Mouse (Mus musculus) hindbrain, embryonic 15.5 days (tissue): ENCODE data around the gene Mapk1ip1. TPM values are rescaled to one million over a fixed set of nuclear protein-coding genes. Genes with fewer than 3 reads are reported as not detected.

Source experiments
- ATAC-seq: fragments of 200-750 bp; cut with Nextera tagmentation; 2 replicates; pipeline ENCODE4 v1.8.0; 2017; ENCODE audit warnings: low read depth, moderate number of reproducible peaks, moderate TSS enrichment; ENCODE audit not compliant: low FRiP score
- H3K27ac ChIP-seq: fragments of 300-500 bp; sonication (generic); replicated peaks from 2 replicates; pipeline ENCODE4 v1.5.1; 2015; ENCODE audit warnings: mild to moderate bottlenecking, inconsistent platforms
- H3K27me3 ChIP-seq: fragments of 300-500 bp; sonication (generic); 2 replicates; pipeline ENCODE4 v1.6.1; 2015; ENCODE audit warnings: control low read depth, inconsistent platforms
- H3K36me3 ChIP-seq: fragments of 300-500 bp; sonication (generic); 2 replicates; pipeline ENCODE4 v1.6.1; 2015; ENCODE audit warnings: control low read depth, inconsistent platforms
- H3K4me1 ChIP-seq: fragments of 300-500 bp; sonication (generic); replicated peaks from 2 replicates; pipeline ENCODE4 v1.6.1; 2015; ENCODE audit warnings: control low read depth, inconsistent platforms
- H3K4me2 ChIP-seq: fragments of 300-500 bp; sonication (generic); 2 replicates; pipeline ENCODE4 v1.6.1; 2015; ENCODE audit warnings: moderate library complexity, mild to moderate bottlenecking, inconsistent platforms
- H3K4me3 ChIP-seq: fragments of 300-500 bp; sonication (generic); 2 replicates; pipeline ENCODE4 v1.5.1; 2015; ENCODE audit warnings: mild to moderate bottlenecking, inconsistent platforms
- H3K9ac ChIP-seq: fragments of 300-500 bp; sonication (generic); 2 replicates; pipeline ENCODE4 v1.6.1; 2015; ENCODE audit warnings: inconsistent platforms
- H3K9me3 ChIP-seq: fragments of 300-500 bp; sonication (generic); 2 replicates; pipeline ENCODE4 v1.6.1; 2016; ENCODE audit warnings: control low read depth, inconsistent platforms
- WGBS: fragments of 180-500 bp; shearing (Covaris S2); methylation state at CpG from one replicate; pipeline ENCODE4 v1.1.7; 2015; 5-methylcytosine and 5-hydroxymethylcytosine counted together
- polyA plus RNA-seq: library from polyadenylated mRNA; unstranded; fragments of >200 nt; fragmentation: Nextera tagmentation; extraction: Ambion mirVana; gene quantifications from 2 replicates; pipeline ENCODE4 v1.2.1, GENCODE M21; 2015

Gene Mapk1ip1
- polyA plus RNA-seq, 1 experiment from 2014 or later = 33.6 TPM

DNA sequence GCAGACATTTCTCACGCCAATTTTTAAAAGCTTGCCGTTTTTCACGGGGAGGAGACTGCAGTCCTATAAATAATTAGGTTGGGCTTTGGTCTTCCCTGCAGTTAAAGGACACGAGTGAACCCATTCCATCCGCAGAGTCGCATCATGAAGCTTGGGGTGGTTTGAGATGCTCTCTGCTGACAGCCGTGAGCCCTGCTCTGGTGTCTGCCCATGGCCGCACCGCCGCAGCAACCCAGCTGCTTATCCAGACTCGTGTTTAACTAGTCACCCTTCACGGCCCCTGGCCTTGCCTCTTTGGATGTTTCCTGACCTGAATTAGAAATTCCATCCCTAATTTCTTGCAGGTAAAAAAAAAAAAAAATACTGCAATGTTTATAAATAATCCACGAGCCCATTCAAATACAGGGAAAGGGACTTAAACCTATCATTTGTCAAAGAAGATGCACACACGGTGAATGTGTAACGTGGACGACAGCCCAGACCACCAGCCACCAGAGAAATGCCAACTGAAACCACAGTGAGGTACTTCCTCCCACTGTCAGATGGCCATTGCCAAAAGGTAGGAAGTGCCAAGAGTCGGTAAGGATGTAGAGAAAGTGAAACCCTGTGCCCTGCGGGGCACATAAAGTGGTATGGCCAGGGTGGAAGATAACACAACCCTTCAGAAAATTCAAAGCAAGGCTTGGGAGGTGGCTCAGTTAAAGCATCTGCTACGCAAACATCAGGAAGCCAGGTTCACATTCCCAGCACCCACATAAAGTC lies 20.9 kb downstream of the Mapk1ip1 start:
- Histone ChIP-seq H3K9me3 (no peaks in the 10 kb centered on the region), H3K27me3 (0 out of 2 replicates have a peak, but pooled peaks cover 5% of the 10 kb centered on the region), H3K4me2 (no peak overlapping the region), H3K4me1 (no peaks in the 10 kb centered on the region), H3K36me3 (no peaks in the 10 kb centered on the region), H3K9ac (no peak overlapping the region), H3K4me3 (no peak overlapping the region), H3K27ac (no peak overlapping the region)
- ATAC-seq = no peak
- 86% methylated on average over 19 of the region's 19 CpGs for WGBS

DNA sequence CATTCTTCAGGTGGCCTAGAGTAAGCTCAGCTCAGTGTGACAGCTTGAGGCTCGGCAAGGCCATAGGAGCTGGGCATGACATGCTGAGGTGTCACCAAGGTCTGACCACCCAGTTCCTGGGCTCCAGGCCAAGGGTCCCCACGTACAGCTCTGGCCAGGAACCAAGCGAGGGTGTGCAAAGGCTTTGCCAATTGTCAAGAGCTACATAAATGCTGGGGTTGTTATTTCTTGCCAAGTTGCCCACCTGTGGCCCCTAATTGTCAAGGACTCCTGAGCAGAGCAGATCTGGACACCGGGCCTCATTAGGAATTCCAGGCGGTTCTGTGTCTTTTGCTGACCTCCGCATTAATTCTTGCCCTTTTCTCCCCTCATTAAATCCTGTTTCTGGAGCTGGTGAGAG lies 21.6 kb downstream of the Mapk1ip1 start:
- no peak overlapping the region for H3K4me3 ChIP-seq
- no peak overlapping the region for H3K27ac ChIP-seq
- no peak for ATAC-seq
- 66% methylated on average over 6 of the region's 6 CpGs for WGBS
- no peak overlapping the region for H3K9ac ChIP-seq
- no peaks in the 10 kb centered on the region for H3K4me1 ChIP-seq
- H3K4me2 ChIP-seq = no peak overlapping the region
- no peaks in the 10 kb centered on the region for H3K36me3 ChIP-seq
- H3K27me3 ChIP-seq = 0 out of 2 replicates have a peak, but pooled peaks cover 5% of the 10 kb centered on the region
- no peaks in the 10 kb centered on the region for H3K9me3 ChIP-seq

DNA sequence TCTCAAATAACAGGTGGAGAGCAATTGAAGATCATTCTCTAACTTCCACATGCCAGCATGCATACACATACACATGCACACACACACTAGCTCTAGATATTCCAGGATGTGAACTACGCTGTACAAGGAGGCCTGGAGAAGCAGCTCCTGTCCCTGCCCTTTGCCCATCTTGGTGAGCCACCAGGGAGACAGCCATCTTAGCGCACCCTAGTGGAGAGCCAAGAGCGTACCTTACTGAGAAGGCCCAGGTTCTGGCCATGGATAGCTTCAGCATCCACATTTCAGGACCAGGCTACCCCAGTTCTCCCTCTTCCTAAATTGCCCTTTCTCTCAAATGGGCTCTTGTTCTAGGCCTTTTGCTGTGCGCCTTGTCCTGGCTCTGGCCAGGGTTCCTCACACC lies 27.8 kb downstream of the Mapk1ip1 start:
- WGBS = 72% methylated on average over 4 of the region's 4 CpGs
- Histone ChIP-seq H3K9ac (no peak overlapping the region), H3K27ac (no peak overlapping the region), H3K4me2 (no peak overlapping the region), H3K4me3 (no peak overlapping the region), H3K4me1 (peaks cover 9% of the 10 kb centered on the region), H3K27me3 (0 out of 2 replicates have a peak, but pooled peaks cover 3% of the 10 kb centered on the region), H3K9me3 (no peaks in the 10 kb centered on the region), H3K36me3 (no peaks in the 10 kb centered on the region)
- no peak for ATAC-seq

DNA sequence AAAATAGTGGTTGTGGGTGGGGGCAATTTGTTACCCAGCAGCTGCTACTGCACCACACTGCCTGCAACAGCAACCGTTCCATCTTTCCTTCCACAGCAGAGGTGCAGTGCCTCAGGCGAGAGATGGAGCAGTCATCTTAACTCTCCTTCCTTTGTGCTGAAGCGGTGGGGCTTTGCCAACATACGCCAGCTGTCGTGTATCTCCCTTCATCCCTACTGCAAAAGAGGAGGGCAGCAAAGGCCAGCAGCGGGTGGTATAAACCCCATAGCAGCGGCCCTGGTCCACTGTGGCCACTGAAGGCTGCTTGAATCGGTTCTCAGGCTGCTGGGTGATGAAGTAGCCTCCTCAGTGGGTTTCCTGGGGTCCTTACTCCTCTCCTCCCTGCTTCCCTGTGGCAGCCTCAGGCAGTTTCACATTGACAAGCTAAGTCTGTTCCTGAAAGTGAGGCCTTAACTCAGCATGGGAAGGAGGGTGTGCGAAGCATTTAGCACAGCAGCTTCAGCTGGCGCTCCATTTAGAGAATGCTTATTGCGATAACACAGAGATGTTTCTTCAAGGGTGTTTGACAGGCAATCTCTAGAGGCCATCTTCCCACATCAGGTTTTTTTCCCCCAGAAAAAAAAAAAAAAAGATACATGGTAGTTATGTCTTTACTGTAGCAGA lies 32.7 kb downstream of the Mapk1ip1 start:
- 0 out of 2 replicates have a peak, but pooled peaks cover 3% of the 10 kb centered on the region for H3K27me3 ChIP-seq
- peaks cover 14% of the 10 kb centered on the region for H3K4me1 ChIP-seq
- peak; percentile 45; the same call in 1 of the 2 replicates for ATAC-seq
- H3K9ac ChIP-seq = no peak overlapping the region
- no peaks in the 10 kb centered on the region for H3K36me3 ChIP-seq
- H3K9me3 ChIP-seq = no peaks in the 10 kb centered on the region
- H3K4me3 ChIP-seq = no peak overlapping the region
- 53% methylated on average over 11 of the region's 11 CpGs for WGBS
- peak overlapping the region; percentile 68 for H3K27ac ChIP-seq
- no peak overlapping the region for H3K4me2 ChIP-seq

DNA sequence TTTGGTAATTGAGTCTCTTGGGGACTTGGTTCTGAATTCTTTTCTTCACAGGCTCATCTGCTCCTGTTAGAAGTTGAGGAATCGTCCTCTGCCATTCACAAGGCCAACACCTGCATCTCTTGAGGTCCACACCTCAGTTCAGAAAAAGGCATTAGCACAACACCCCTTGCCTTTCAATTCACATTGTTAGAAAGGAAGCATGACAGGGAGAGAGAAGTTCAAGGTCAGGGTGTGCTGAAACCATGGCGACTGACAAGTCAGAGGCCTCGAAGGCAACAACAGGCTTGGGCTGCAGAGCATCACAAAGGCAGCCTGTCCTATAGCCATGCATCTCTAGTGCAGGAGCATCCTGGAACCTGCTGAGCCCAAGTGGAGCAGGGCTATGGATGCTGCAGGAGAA lies 38.9 kb downstream of the Mapk1ip1 start:
- Histone ChIP-seq H3K4me2 (no peak overlapping the region), H3K4me1 (no peaks in the 10 kb centered on the region), H3K9ac (no peak overlapping the region), H3K36me3 (no peaks in the 10 kb centered on the region), H3K27ac (no peak overlapping the region), H3K4me3 (no peak overlapping the region), H3K27me3 (no peaks in the 10 kb centered on the region), H3K9me3 (peaks cover 3% of the 10 kb centered on the region; the same call in 1 of the 2 replicates)
- ATAC-seq = no peak
- WGBS = 88% methylated on average over 3 of the region's 3 CpGs

DNA sequence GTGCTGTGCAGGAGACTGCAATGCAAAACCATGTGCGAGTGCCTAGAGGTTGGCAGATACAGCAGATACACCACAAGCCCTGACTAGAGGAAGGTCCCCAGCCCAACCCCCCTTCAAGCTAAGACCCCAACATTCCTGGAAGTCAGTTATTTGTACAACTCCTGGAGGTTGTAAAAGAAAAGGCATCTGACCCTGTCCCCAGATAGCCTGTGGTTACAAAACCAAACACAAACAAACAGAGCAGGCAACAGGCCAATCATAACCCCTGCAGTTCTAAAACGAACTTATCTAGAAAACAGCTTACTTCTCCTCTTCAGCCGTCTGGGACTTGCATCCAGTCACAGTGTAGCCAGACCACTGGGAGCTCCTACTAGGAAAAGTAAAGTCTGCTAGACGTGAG lies 42.7 kb downstream of the Mapk1ip1 start:
- H3K36me3 ChIP-seq = no peaks in the 10 kb centered on the region
- no peaks in the 10 kb centered on the region for H3K27me3 ChIP-seq
- no peak overlapping the region for H3K4me3 ChIP-seq
- H3K9ac ChIP-seq = no peak overlapping the region
- WGBS = 53% methylated on average over 4 of the region's 4 CpGs
- H3K4me2 ChIP-seq = no peak overlapping the region
- H3K27ac ChIP-seq = no peak overlapping the region
- H3K4me1 ChIP-seq = no peaks in the 10 kb centered on the region
- peaks cover 3% of the 10 kb centered on the region; the same call in 1 of the 2 replicates for H3K9me3 ChIP-seq
- ATAC-seq = no peak

DNA sequence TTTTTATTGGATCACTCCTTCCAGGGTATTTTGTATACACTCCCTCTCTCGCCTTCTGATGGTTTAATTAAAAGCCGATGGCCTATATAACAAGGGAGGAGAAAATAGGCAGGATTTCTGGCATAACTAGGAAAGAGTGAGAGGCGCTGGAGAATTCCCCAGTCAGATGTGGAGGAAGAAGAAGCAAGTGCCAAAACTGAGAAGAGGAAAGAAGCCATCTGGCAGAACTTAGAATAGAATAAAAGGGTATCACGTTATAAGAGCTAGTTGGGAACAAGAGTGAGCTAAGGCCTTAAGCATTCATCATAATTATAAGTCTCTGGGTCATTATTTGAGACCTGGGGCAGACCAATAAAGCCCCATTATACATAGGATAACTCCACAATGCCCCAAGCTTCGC lies 58.0 kb downstream of the Mapk1ip1 start:
- no peaks in the 10 kb centered on the region for H3K9me3 ChIP-seq
- no peaks in the 10 kb centered on the region for H3K36me3 ChIP-seq
- H3K27me3 ChIP-seq = no peaks in the 10 kb centered on the region
- no peak overlapping the region for H3K4me2 ChIP-seq
- 77% methylated on average over 5 of the region's 5 CpGs for WGBS
- no peak overlapping the region for H3K9ac ChIP-seq
- no peaks in the 10 kb centered on the region for H3K4me1 ChIP-seq
- ATAC-seq = no peak
- H3K4me3 ChIP-seq = no peak overlapping the region
- no peak overlapping the region for H3K27ac ChIP-seq

Other genes starting within 250 kb of the Mapk1ip1 start
- gene Ppp2r2d, start 194 bp downstream of the Mapk1ip1 start, polyA plus RNA-seq = 89.8 and 92.6 TPM in 2 replicates
- gene Bnip3, start 63.2 kb upstream of the Mapk1ip1 start, polyA plus RNA-seq = 101 and 105 TPM in 2 replicates
- gene Jakmip3, start 94.5 kb upstream of the Mapk1ip1 start, polyA plus RNA-seq = 10.3 and 12.7 TPM in 2 replicates
- gene Dpysl4, start 239.7 kb upstream of the Mapk1ip1 start, polyA plus RNA-seq = 183 and 192 TPM in 2 replicates